8 mouse cellular contexts compared by ENCODE assay signal in the genomic region with DNA sequence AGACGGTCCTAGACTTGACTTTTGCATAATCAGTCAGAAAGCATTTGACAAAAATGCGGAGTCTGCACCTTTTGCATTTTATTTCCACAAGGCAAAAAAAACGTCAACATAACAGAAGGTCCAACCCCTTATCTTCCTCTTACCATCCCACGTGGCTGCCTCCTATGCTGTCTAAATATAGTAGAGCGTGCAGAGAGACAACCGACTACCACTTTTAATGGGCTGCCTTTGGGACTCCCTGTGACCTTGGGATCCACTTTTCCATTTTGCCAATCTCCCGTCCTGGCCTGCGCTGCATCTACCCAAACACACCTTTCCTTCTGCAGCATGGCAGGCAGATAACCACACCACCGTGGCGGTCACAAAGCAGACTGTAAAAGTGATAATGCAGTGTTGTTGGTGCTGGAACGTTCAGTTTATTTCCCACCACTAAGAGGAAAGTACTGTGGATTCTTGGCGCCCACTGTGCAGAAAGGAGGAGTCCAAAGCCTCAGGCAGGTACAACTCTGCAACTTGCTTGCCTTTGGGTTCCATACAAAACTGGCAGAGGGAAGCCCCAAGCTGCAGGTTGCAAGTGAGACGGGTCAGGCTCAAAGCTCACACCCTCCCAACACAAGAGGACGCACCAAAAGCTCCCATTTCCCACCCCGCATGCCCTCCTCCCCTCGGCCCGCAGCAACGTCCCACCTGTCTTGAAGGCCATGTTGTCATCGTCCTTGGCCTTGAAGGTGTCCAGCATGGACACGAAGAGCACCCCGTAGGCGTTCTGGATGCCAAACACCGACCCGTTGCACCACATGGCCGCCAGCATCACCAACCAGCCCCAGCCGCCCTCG. TPM values are rescaled to one million over a fixed set of nuclear protein-coding genes. Genes with fewer than 3 reads are reported as not detected.
DNase-seq lines count a peak whose midpoint lies in the region; ATAC-seq and TF ChIP-seq lines count a peak whose summit lies in the region.

No protein-coding gene starts in this region.

- peak overlapping the region; percentile 65 for H3K4me3 ChIP-seq in forebrain, embryonic 12.5 days (replicated peaks)
- H3K4me3 ChIP-seq in hindbrain, embryonic 11.5 days (ENCODE audit: low read depth, low read length) = peak overlapping the region; percentile 58
- H3K4me3 ChIP-seq in liver, embryonic 12.5 days = peak overlapping the region; percentile 94
- peak overlapping the region; percentile 73 for H3K4me3 ChIP-seq in olfactory bulb, adult 2 months (ENCODE audit: insufficient read depth, low read depth, low read length)

- H3K4me1 ChIP-seq in forebrain, embryonic 12.5 days = peaks cover 9% of the 10 kb centered on the region; the same call in 1 of the 2 replicates
- H3K4me1 ChIP-seq in hindbrain, embryonic 11.5 days (replicated peaks; ENCODE audit: control insufficient read depth, insufficient read depth, low read length) = no peaks in the 10 kb centered on the region; the same call in 1 of the 2 replicates
- H3K4me1 ChIP-seq in liver, embryonic 12.5 days = peaks cover 82% of the 10 kb centered on the region
- H3K4me1 ChIP-seq in olfactory bulb, adult 2 months (ENCODE audit: control insufficient read depth, insufficient read depth, low read length) = peaks cover 7% of the 10 kb centered on the region

- TF ChIP-seq CTCF in Patski (IDR thresholded peaks at IDR 0.05) = no peak
- no peak for TF ChIP-seq CTCF in olfactory bulb, adult 2 months (IDR thresholded peaks at IDR 0.05; ENCODE audit: insufficient read depth, low read depth, low read length)

- peak; percentile 36 for ATAC-seq in Patski
- ATAC-seq in forebrain, embryonic 12.5 days (ENCODE audit: low FRiP score) = peak; percentile 18; the same call in 1 of the 2 replicates
- no peak for ATAC-seq in hindbrain, embryonic 11.5 days (ENCODE audit: low FRiP score)
- ATAC-seq in liver, embryonic 12.5 days = peak; percentile 46

- H3K36me3 ChIP-seq in forebrain, embryonic 12.5 days (replicated peaks) = no peaks in the 10 kb centered on the region
- H3K36me3 ChIP-seq in hindbrain, embryonic 11.5 days (ENCODE audit: control insufficient read depth, insufficient read depth, low read length) = no peaks in the 10 kb centered on the region
- H3K36me3 ChIP-seq in liver, embryonic 12.5 days = peaks cover 20% of the 10 kb centered on the region

- DNase-seq in gastrocnemius, adult 18-20 months (ENCODE audit: low spot score) = peak; percentile 30
- DNase-seq in gastrocnemius, postnatal 4 days (ENCODE audit: low spot score in 2 of 2) = no peak
- DNase-seq in Patski (ENCODE audit: low read depth, low spot score) = no peak
- DNase-seq in hindbrain, embryonic 11.5 days (ENCODE audit: low spot score) = no peak
- no peak for DNase-seq in embryo, embryonic 10.5 days (ENCODE audit: low spot score)

- in situ Hi-C loops in Patski (cut with MboI; ENCODE audit: low pct_unique_long_range_greater_than_20kb) = loop anchor here (10.0 kb wide), 1 partner anchor 86 kb away; no protein-coding TSS in a partner anchor

- POLR2A ChIA-PET in Patski (lab: Charles Lee) = interaction anchor here (0.5 kb wide), 1 partner anchor 48 kb away, joined by 3 read pairs; no protein-coding TSS in a partner anchor

- H3K9me3 ChIP-seq in forebrain, embryonic 12.5 days = no peaks in the 10 kb centered on the region
- H3K9me3 ChIP-seq in hindbrain, embryonic 11.5 days (ENCODE audit: control insufficient read depth, low read length) = no peaks in the 10 kb centered on the region
- no peaks in the 10 kb centered on the region for H3K9me3 ChIP-seq in liver, embryonic 12.5 days (replicated peaks)

- TF ChIP-seq POLR2A in olfactory bulb, adult 2 months (IDR thresholded peaks at IDR 0.05; ENCODE audit: insufficient read depth, low read depth, low read length) = no peak

- no peaks in the 10 kb centered on the region for H3K27me3 ChIP-seq in Patski
- peaks cover 24% of the 10 kb centered on the region for H3K27me3 ChIP-seq in forebrain, embryonic 12.5 days
- H3K27me3 ChIP-seq in hindbrain, embryonic 11.5 days (ENCODE audit: control insufficient read depth, insufficient read depth, low read length) = no peaks in the 10 kb centered on the region; the same call in 1 of the 2 replicates
- H3K27me3 ChIP-seq in liver, embryonic 12.5 days (replicated peaks) = no peaks in the 10 kb centered on the region

- peak overlapping the region; percentile 77 for H3K9ac ChIP-seq in forebrain, embryonic 12.5 days
- H3K9ac ChIP-seq in hindbrain, embryonic 11.5 days (ENCODE audit: low read depth, low read length) = peak overlapping the region; percentile 63
- H3K9ac ChIP-seq in liver, embryonic 12.5 days = peak overlapping the region; percentile 98

- H3K27ac ChIP-seq in forebrain, embryonic 12.5 days = no peak overlapping the region
- no peak overlapping the region for H3K27ac ChIP-seq in hindbrain, embryonic 11.5 days (ENCODE audit: low read depth, low read length)
- peak overlapping the region; percentile 94 for H3K27ac ChIP-seq in liver, embryonic 12.5 days
- no peak overlapping the region for H3K27ac ChIP-seq in olfactory bulb, adult 2 months (ENCODE audit: insufficient read depth, low read depth, low read length)

- CTCF ChIA-PET in Patski (lab: Charles Lee) = no interaction called here

- H3K4me2 ChIP-seq in forebrain, embryonic 12.5 days = peak overlapping the region; percentile 96
- peak overlapping the region; percentile 96 for H3K4me2 ChIP-seq in hindbrain, embryonic 11.5 days (replicated peaks; ENCODE audit: low read depth, low read length)
- H3K4me2 ChIP-seq in liver, embryonic 12.5 days = peak overlapping the region; percentile 86

- 29% methylated on average over 27 of the region's 27 CpGs for WGBS in forebrain, embryonic 12.5 days
- WGBS in hindbrain, embryonic 11.5 days = 28% methylated on average over 27 of the region's 27 CpGs
- WGBS in liver, embryonic 12.5 days (ENCODE audit: insufficient replicate concordance) = 3% methylated on average over 27 of the region's 27 CpGs
- WGBS in olfactory bulb, adult 2 months = 24% methylated on average over 27 of the region's 27 CpGs

RNA-seq across cellular contexts. Expression of a gene that starts 0.8 kb away (rescaled TPM):
- 10 to 100 TPM; 44.1 to 46.2 TPM for total RNA-seq in gastrocnemius, adult 18-20 months (2021)
- total RNA-seq in gastrocnemius, postnatal 4 days (2021) = 10 to 100 TPM; 19.4 to 20.4 TPM
- 9.1 TPM for polyA plus RNA-seq in Patski (2021)
- polyA plus RNA-seq in forebrain, embryonic 12.5 days (2016; fragmentation: Nextera tagmentation; extraction: Ambion mirVana) = 5.4 and 8.7 TPM in 2 replicates
- 8.6 and 8.9 TPM in 2 replicates for polyA plus RNA-seq in hindbrain, embryonic 11.5 days (2014; fragmentation: Nextera tagmentation; extraction: Ambion mirVana)
- polyA plus RNA-seq in liver, embryonic 12.5 days (2016; fragmentation: Nextera tagmentation; extraction: Ambion mirVana) = 93.9 and 99.9 TPM in 2 replicates
- not detected in 2 replicates for polyA plus RNA-seq in olfactory bulb, adult 2 months (2012; ENCODE audit: insufficient read depth, insufficient read length, low replicate concordance, missing spikeins)
